Mouse (Mus musculus): ENCODE data around the gene Rnf126.

- TF ChIP-seq CTCF (IDR thresholded peaks at IDR 0.05) = no peak
- no peak for TF ChIP-seq EP300 (IDR thresholded peaks at IDR 0.05)
Measured at GRCm38 (mm10) chr10:79756660-79757059, 10.1 kb downstream of the Rnf126 start.

All from lung, postnatal 0 days (tissue).